Mouse (Mus musculus) 416B (cell line): ENCODE results near the gene Rcc1l.

Experiments used
- DNase-seq: peaks from one replicate; pipeline ENCODE4 v3.0.0; 2011; ENCODE audit warnings: low read depth

The Rcc1l gene

GRCm38 (mm10) chr5:134176169-134176881, at the start of gene Rcc1l:
TSS of gene Rcc1l (minus strand) at chr5:134176774.
- peak; percentile 97 for DNase-seq

DNA sequence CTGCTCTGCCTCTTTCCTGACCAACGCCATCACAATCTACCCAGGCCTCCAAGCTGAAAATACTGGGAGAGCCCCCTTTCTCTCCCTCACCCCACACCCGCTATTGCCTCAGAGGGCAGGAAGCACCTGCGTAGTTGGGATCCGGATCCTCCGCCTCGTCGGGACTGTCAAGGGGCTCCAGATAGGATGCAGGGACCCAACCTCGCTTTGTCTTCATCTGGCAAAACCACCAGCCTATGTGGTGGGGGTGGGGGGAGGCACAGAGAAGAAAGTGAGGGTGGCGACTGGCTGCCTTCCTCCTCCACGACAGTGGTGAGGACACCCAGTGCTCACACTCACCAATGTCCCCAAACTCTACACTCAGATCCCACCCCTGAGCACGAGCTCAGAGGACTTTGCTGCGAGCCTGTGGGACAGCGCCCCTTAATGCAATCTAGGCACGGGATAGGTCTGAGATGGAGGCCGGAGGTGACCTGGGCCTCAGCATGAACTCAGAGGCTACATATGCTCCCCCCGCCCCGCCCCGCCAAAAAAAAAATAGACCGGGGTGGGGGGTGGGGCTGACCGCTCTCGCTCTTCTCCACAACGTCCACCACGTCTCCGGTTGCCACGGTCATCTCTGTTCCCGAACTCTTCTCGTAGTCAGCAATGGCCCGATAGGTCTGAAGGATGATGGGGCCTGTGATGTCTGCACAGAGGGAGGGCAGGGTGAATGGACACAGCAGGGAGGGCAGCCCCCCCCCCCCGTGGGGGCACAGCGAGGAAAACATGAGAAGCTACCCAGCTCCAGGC, 48.7 kb upstream of the Rcc1l start:
- peak; percentile 39 for DNase-seq

DNA sequence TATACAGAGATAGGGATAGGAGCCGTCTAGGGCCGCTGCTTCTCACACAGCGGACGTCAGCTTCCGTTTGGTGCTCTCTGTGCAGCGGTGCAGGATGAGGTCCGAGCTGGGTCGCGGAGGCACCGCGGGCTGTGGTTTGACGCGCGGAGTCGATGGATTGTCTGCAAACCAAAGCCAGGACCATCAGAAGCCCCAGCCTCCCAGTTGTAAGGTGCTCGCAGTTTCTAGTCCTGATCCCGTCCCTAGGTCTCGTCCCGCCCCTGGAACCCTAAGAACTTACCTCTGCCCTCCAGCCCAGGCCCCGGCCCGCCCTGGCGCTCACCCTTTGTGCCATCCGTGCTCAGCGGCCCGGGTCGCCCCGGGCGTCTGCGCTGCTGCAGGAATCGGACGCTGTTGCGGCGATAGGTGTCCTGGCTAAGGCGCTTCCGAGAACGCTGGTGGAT, 45.2 kb upstream of the Rcc1l start:
- DNase-seq = no peak

DNA sequence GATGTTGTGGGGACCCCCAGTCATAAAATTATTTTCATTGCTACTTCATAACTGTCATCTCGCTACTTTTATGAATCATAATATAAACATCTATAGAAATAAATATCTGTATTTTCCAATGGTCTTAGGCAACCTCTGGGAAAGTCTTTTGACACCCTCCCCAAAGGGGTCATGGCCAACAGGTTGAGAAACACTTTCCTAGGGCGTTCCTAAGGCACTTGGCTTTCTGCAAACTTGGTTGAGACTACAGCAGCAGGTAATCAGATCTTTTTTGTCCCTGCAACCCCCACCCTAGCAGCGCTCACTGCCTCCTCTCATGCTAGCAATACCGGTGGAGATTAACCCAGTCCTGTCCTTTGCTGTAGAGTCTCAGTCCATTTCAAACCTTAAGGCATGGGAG, 44.7 kb upstream of the Rcc1l start:
- no peak for DNase-seq

DNA sequence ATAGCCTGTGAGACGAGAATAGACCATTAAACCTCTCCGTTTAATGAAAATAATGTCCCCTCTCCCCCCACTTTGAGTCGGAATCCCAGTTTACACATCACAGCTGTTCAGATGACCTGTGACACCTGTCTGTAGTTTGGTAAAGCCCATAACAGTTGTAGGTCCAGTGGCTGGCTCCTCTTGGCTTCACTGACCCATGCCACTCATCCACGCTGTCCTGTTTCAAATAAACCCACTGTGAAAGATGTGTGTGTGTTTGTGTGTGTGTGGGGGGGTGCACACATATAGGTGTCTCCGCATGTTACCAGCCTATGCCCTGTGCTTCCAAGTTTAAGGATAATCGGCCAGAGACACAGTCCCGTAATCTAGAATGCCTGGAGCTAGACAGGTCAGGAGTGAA, 41.3 kb upstream of the Rcc1l start:
- DNase-seq = no peak

DNA sequence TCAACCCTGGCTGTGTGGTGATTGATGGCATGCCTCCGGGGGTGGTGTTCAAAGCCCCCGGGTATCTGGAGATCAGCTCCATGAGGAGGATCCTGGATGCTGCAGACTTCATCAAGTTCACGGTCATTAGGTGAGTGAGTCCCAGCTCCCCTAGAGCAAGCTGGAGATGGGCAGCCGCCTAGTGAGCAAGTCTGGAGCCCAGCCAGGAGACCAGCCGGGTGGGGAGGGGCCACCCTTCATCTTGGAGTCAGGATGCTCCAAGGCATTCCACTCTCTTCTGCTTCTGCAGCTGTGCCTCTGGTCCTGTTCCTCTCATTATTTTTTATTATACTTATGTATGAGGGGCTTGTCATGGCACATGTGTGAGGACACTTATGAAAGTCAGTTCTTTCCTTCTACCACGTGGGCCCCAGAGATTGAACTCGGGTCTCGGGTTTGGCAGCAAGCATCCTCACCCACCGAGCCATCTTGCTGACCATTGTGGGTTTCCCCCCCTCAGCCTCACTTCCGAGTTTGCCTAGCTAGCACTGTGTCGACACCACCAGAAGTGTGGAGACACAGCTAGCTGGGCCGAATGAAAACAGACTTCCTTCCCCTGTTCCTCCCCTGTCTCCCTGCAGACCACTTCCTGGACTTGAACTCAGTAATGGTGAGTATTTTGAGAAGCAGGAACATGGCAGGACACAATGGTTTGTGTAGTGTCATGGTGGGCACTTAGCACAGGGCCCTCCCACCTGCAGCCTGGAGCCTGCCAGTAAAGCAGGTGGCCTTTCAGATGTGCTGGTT, 37.6 kb upstream of the Rcc1l start:
- peak; percentile 94 for DNase-seq

DNA sequence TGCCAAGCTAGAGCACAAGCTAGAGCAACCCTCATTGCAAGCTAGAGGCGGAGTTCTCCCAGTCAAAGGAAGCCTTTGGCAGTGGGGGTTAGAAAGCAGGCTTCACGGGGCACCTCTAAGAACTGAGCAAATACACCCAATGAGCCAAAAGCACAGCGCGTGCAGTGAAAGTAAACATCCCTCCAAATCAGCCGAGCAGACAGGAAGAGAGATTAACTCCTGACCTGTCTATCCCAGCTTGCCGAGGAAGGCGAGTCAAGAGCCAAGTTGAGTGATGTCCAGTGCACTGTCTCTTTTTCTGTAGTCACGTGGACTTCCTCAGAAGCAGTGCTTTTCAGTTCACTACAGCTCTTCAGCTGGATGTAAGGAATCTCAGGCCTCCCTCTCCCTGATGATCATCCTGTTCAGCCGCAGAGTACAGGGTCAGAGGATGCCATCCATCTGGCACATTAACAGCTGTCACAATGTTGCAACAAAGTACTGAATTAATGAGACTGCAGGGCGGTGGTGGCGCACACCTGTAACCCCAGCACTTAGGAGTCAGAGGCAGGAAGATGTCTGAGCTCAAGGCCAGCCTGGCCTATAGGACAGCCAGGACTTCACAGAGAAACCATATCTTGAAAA, 33.5 kb upstream of the Rcc1l start:
- no peak for DNase-seq

- no peak for DNase-seq
Measured at GRCm38 (mm10) chr5:134206721-134207120, 30.1 kb upstream of the Rcc1l start.

DNA sequence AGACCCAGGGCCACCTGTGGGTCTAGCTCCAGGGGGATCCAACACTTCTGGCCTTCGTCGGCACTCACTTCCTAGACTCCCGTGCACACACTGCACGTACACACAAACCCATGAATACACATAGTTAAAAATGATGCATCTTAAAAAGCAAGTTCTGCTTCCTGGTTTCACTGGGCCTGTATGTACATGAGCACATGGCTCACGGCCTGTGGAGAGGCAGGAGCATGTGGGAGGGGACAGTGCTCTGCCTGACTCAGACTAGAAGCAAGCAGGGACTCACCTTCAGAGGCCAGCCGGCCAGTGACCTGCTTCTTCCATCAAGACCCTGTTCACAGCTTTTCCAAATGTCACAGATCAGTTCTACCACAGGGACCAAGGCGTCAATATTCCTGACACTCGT, 17.1 kb upstream of the Rcc1l start:
- no peak for DNase-seq

DNA sequence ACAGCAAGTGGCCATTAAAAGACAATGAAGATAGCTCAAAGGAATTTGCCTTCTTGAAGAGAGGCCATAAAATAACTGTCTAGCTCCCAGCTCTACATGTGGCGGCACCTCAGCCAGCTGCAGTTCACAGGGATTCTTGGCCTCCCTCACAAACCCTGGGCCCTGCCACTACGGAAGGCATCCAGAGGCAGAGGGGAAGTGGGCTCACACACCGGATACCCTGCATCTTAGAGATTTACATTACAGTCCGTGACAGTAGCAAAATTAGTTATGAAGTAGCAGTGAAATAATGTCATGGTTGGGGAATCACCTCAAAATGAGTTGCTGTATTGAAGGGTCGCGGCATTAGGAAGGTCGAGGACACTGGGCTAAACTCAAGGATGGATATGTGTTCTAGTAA, 12.0 kb upstream of the Rcc1l start:
- peak; percentile 98 for DNase-seq

GRCm38 (mm10) chr5:134186961-134187731, 10.6 kb upstream of the Rcc1l start:
- DNase-seq = peak; percentile 87

DNA sequence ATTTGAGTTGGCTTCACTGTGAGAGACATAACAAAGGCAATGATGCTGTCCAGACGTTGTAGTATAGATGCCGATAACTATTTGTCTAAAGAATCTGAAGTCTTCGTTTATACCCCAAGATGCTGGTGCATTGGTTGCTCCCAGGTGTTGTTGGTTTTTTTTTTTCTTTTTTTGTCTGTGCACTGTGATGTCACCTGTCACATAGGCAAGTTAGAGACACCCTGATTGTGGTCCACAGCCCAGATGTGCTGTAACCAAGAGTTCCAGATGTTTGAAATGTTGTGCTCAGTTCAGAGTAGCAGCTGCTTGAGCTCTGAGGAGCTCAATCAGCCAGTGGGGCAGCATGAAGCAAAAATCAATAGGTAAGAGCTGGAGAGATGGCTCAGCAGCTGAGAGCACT, 9.5 kb upstream of the Rcc1l start:
- DNase-seq = no peak

GRCm38 (mm10) chr5:134183880-134184808, 7.6 kb upstream of the Rcc1l start, which contains the start of gene Gtf2ird2:
TSS of gene Gtf2ird2 (plus strand) at chr5:134184019.
- peak; percentile 100 for DNase-seq

DNA sequence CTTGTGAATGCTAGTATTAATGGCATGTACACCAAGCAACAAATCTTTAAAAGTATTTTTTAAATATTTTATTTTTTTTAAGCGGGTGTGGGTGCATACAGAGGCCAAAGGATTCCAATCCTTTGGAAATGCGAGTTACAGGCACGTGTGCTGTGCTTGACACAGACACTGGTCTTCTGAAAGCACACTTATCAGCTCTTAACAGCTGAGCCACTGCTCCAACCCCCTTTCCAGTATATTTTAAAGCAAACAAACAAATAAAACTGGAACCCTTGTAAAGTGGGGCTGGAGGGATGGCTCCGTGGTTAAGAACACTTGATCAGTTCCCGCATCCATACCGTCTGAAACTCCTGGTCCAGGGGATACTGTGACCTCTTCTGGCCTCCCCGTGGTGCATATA, 6.6 kb upstream of the Rcc1l start:
- DNase-seq = no peak

- DNase-seq = peak; percentile 49
Measured at GRCm38 (mm10) chr5:134182735-134183134, 6.2 kb upstream of the Rcc1l start.

DNA sequence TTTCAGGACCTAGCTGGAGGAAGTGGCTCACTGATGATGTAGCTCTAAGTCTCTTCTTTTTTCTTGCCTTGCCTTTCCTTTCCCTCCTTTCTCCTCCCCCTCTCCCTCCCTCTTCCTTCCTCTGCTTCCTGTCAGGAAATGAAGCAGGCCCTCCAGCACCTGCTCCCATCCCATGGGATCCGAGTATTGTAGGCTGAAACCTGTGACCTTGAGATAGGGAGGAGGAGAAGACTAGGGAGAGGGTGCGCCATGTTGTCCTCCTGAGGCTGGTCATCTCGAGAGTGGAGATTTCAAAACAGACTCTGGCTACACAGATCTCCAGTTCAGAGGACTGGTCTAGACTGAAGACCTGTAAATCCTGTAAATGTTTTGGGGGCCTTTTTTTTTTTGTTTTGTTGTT, 5.6 kb upstream of the Rcc1l start:
- DNase-seq = peak; percentile 51

DNA sequence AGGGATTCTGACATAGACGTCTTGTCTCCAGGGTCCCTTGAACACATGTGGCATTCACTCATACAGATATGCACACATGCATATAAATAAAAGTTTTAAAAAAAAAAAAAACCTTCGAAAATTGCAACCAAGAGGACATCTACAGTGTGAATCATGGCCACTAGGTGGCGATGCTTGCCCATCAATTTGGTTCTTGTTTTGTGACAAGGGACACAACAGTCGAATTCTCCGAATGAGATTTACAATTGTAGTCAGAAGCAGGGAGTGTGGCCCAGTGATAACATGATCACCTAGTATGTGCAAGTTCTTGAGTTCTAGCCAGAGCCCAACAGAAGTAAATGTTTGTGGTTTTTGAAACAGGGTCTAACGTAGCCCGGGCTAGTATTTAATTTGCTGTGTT, 3.3 kb upstream of the Rcc1l start:
- DNase-seq = peak; percentile 95

GRCm38 (mm10) chr5:134178536-134178935, 2.0 kb upstream of the Rcc1l start:
- DNase-seq = no peak

DNA sequence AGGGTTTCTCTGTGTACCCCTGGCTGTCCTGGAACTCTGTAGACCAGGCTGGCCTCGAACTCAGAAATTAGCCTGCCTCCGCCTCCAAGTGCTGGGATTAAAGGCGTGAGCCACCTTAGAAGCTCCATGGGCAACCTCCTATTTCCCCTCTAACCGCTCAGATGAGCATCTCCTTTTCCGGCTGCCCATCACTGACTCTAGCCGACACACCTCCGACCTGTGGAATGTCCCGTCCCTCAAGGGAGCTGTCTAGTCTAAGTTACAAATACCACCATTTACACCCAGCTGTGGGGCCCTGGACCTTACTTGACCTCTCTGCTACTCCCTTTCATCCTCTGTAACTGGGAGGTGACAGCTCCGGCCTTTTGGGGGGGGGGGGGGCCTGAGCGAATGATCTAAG, 878 bp downstream of the Rcc1l start:
- no peak for DNase-seq

GRCm38 (mm10) chr5:134173206-134173605, 3.4 kb downstream of the Rcc1l start:
- DNase-seq = peak; percentile 85
